Mouse (Mus musculus) heart, postnatal 4 days (tissue): ENCODE measurements around the gene Phlpp1. TPM values are rescaled to one million over a fixed set of nuclear protein-coding genes. Genes with fewer than 3 reads are reported as not detected.

Source experiments
- DNase-seq: peaks from one replicate; pipeline ENCODE4 v3.0.0; 2021
- total RNA-seq, 2 experiments: library from RNA; stranded (reverse); gene quantifications; 2 replicates each; pipeline ENCODE4 v1.2.3; 2021

Phlpp1 gene
- total RNA-seq, 2 experiments from 2014 or later: 21.7 to 21.9 TPM

- DNase-seq: no peak
These were observed 3.6 kb upstream of the Phlpp1 start for GRCm38 (mm10) chr1:106168001-106168400.

- no peak for DNase-seq
These were observed 2.8 kb upstream of the Phlpp1 start for GRCm38 (mm10) chr1:106168801-106169200.

GRCm38 (mm10) chr1:106169741-106170265, 1.7 kb upstream of the Phlpp1 start:
- no peak for DNase-seq

DNA sequence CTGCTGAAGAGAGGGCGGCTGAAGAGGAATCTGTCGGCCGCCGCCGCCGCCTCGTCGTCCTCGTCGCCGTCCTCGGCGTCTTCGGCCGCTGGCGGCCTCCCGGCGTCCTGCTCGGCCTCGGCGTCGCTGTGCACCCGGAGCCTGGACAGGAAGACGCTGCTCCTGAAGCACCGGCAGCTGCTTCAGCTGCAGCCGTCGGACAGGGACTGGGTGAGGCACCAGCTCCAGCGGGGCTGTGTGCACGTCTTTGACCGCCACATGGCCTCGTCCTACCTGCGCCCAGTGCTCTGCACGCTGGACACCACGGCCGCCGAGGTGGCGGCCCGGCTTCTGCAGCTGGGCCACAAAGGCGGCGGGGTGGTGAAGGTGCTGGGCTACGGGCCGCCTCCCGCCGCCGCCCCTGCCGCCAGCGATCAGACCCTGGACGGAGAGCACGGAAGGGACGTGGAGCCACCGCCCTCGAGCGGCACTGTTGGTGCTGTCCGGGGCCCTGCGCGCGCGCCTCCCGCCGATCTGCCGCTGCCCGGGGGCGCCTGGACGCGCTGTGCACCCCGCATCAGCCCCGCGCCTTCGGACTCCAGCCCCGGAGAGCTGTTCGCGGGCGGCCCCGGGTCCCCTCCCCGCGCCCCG, 864 bp downstream of the Phlpp1 start:
- peak; percentile 59 for DNase-seq

- peak; percentile 58 for DNase-seq
These were observed 1.4 kb downstream of the Phlpp1 start for GRCm38 (mm10) chr1:106172931-106173371.

DNA sequence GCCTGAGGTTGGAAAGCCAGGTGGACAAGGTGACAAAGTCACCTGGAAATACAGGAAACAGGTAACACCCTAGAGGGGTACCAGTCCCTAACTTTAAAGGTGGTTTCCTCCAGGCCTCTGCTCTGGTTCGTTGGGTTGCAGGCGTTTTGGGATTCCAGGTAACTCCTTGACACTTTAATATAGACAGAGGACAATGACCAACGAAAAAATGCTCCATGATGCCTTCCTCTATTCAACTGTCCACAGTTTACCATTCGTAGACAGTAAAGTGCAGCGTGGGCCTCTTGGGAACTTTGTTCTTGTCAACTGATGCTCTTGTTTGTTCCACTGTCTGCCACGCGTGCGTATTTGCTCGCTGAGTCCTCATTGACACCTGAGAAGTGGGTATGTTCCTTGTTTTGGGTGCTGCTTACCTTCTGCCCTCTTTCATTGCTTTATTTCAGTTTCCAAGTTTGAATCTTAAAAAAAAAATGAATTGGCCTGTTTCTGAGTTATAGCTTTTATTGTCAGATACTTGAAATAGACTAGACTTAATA, 2.1 kb downstream of the Phlpp1 start:
- DNase-seq: no peak

- no peak for DNase-seq
These were observed 3.0 kb downstream of the Phlpp1 start for GRCm38 (mm10) chr1:106174598-106174997.

DNA sequence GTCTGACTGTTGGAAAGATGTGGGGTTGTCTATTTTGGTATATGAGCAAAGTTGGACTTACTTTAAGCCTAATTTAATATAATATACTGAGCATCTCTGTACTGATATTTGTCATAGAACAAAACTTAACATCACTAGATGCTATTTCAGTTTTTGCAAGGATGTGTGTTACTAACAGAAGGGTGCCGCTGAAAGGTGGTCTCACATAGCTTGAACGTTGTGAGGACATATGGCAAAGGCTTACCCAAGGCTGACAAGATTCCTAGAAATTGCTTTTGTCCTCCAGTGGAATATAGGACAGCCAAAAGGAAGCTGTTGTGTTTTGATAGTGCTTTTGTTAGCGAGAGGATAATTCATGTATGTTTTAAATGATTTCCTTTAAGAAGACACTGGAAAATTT, 3.8 kb downstream of the Phlpp1 start:
- no peak for DNase-seq

DNA sequence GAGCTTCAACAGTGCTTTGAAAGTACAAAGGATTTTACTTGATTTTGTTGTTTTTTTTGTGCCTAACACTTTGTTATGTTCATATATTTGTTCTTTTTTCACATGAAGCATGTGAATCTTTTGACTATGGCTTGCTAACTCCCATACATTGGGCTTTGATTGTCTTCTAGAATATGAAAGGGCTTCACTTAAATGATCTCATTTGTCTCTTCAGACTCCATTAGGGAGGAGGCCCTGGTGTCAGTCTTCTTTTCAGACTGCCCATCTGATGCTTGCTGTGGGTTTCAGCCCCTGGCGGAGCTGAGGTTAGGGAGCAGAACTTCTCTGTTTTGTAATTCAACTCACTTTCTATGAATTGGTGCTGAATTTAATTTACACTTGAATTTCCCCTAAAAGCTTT, 5.2 kb downstream of the Phlpp1 start:
- DNase-seq: no peak

- DNase-seq: no peak
These were observed 6.6 kb downstream of the Phlpp1 start for GRCm38 (mm10) chr1:106177868-106178790.

- DNase-seq: no peak
These were observed 12.1 kb downstream of the Phlpp1 start for GRCm38 (mm10) chr1:106183701-106184100.

- no peak for DNase-seq
These were observed 13.4 kb downstream of the Phlpp1 start for GRCm38 (mm10) chr1:106184780-106185460.

- no peak for DNase-seq
These were observed 13.9 kb downstream of the Phlpp1 start for GRCm38 (mm10) chr1:106185461-106185924.

GRCm38 (mm10) chr1:106186062-106186461, 14.5 kb downstream of the Phlpp1 start:
- DNase-seq: no peak

DNA sequence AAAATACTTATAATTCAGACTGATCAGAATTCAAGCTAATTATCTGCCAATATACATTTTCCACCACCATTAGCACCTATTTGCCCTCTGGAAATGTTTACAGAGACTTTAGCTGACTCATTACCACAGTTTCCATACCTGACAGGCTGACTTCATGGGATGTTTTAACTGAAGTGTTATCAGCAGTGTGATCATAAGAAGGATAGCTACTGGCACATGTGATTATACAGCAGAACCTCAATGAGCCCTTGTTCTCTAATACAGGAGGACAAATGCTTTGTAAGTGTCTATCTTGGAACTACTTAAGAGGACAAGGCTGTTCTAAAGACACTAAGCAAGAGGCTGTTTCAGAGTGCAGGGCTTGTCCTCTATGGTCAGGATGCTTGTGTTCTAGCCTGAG, 15.9 kb downstream of the Phlpp1 start:
- DNase-seq: no peak

- no peak for DNase-seq
These were observed 17.2 kb downstream of the Phlpp1 start for GRCm38 (mm10) chr1:106188756-106189155.

GRCm38 (mm10) chr1:106189311-106189710, 17.8 kb downstream of the Phlpp1 start:
- DNase-seq: no peak

DNA sequence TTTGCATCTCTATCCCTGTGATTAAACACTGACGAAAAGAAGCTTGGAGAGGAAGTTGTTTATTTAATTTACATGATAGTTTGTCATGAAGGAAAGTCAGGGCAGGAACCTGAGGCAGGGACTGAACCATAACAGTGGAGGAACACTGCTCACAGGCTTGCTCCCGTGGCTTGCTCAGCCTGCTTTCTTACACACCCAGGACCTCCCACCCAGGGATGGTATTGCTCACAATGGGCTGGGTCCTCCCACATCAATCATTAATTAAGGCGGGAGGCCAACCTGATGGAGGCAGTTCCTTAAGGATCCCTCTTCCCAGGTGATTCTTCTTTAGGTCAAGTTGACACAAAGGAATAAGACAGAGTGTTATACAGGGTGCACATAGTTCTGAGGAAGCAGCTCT, 19.1 kb downstream of the Phlpp1 start:
- DNase-seq: no peak

DNA sequence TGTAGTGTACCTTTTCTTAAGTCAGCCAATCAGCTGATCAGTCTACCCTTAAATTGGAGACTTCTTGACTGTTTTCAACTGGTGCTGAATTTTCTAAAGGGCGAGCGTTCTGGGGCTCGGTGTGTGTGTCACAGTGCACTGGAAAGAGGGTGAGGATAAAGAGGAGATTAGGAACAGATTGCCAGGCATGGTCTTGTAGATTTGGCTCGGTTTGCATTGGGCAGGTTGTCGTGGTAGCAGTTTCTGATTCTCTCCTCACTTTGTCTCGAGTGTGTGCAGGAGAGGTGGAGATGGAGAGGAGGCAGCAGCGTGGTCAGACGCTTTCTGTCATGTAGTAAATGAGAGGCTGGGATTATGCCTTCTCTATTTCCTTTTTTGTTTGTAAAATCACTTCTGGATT, 20.3 kb downstream of the Phlpp1 start:
- no peak for DNase-seq

DNA sequence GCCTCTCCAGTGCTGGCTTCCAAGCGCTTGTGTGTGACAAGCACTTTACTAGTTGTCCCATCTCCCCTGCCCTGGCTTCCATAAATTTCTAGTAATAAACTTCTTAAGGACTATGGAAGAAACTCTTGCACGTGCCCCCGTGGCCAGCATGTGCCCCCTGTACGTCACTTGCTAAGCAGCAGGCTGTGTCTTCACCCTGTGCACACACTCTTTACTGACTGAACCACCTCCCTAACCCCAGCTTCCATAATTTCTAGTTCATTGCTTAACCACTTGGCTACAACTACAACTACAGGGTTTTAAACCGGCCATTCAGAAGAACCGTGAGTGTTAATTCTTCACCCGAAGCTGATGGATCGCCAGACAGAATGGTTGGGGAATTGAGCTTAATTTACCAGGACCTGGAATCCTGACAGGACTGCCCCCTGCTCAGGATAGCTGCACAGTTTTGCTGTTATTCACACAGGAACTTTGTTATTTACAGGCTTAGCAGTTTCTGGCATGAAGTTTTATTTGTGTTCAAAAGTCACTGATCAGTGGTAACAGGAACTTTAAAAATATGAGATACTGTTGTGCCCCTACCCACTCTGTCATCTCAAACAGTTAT, 21.4 kb downstream of the Phlpp1 start:
- no peak for DNase-seq

DNA sequence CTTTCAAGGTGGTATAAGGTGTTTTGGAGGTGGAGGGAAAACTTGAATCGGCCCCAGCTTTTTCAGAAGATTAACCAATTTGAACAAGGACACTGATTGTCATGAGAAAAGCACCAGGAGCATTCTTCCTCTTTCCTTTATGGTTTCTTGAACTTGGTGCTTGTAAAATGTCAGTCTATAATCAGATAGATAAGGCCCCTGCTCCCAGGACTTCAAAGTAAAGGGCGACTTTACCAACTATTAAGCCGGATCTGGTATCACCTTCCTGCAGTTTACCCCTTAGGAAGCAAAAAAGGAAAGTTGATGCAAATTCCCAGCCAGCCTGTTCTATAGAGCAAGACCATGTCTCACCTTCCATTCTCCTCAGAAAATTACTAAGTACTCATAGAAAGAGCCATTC, 21.9 kb downstream of the Phlpp1 start:
- DNase-seq: no peak

DNA sequence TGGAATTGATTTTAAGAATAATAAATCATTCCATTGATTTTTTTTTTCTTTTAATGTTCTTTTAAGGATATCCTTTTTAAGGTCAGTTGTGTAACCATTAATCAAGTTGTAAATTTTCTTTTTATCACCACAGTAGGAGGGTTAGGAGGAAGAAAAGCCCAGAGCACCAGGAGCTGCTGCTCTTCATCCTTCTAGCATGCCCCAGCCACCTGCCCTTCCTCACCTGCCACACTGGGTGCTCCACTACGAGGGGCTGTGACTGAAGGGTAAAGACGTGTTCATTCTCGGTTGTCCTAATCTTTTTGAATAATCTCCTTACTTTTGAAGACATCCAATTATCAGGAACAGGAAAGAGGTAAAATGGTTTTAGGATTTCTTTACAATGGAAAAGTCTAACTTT, 22.7 kb downstream of the Phlpp1 start:
- no peak for DNase-seq
